Mouse (Mus musculus) skeletal muscle tissue, postnatal 0 days (tissue): ENCODE results near the gene Arhgap11a. TPM values are rescaled to one million over a fixed set of nuclear protein-coding genes. Genes with fewer than 3 reads are reported as not detected.

Source experiments
- polyA plus RNA-seq: library from polyadenylated mRNA; unstranded; fragments of >200 nt; fragmentation: Nextera tagmentation; extraction: Ambion mirVana; gene quantifications from 2 replicates; pipeline ENCODE4 v1.2.1, GENCODE M21; 2015

Arhgap11a gene
- 5.3 and 5.9 TPM in 2 replicates for polyA plus RNA-seq

GRCm38 (mm10) chr2:113848245-113849121 lies at the start of gene Arhgap11a:
TSS of gene Arhgap11a (minus strand) at chr2:113848661.

GRCm38 (mm10) chr2:113828943-113829882 lies 19.2 kb downstream of the Arhgap11a start, which contains the start of gene Scg5:
TSS of gene Scg5 (minus strand) at chr2:113829121.

Other genes with a start within 250 kb of the Arhgap11a start
- gene Grem1, start 90.0 kb downstream of the Arhgap11a start, polyA plus RNA-seq, result 0.10 and 0.18 TPM in 2 replicates
- 4.3 and 4.4 TPM in 2 replicates for gene Scg5, start 19.5 kb downstream of the Arhgap11a start, polyA plus RNA-seq
- 0.05 TPM in 1 of 2 replicates, not detected in the other for gene Gjd2, start 165.0 kb upstream of the Arhgap11a start, polyA plus RNA-seq
- 7,955 and 8,594 TPM in 2 replicates for gene Actc1, start 204.9 kb upstream of the Arhgap11a start, polyA plus RNA-seq